Mouse (Mus musculus) hindbrain, embryonic 12.5 days (tissue): ENCODE measurements at regions not wholly inside any gene's neighbourhood (a gene's known extent, or its start where the extent isn't known, plus 50 kb on each side); places are given as distances from the start of the nearest gene placed in this dataset. TPM values are rescaled to one million over a fixed set of nuclear protein-coding genes. Genes with fewer than 3 reads are reported as not detected.

ENCODE experiments used
- microRNA-seq: library from miRNA; unstranded; fragments of <30 nt; microRNA quantifications from one replicate; pipeline ENCODE4, GENCODE M21; 2017

Small RNA genes lying in the stretch of these regions (microRNA-seq; reads per million reads assigned to microRNA genes)
- not detected for gene Gm22917
